Mouse (Mus musculus): ENCODE measurements around the gene Antxrl. TPM values are rescaled to one million over a fixed set of nuclear protein-coding genes. Genes with fewer than 3 reads are reported as not detected.

The Antxrl gene
- total RNA-seq (2021), result not detected

GRCm38 (mm10) chr14:34052516-34052915 lies at the start of gene Antxrl:
Gene Antxrl, plus strand, starts transcription at chr14:34052707.
- DNase-seq (ENCODE audit: extremely low spot score in 1 of 2, low spot score in 1 of 2), result no peak

- no peak for DNase-seq (ENCODE audit: extremely low spot score in 1 of 2, low spot score in 1 of 2)
Observed at GRCm38 (mm10) chr14:34015063-34015462, 37.4 kb upstream of the Antxrl start, which contains the start of gene Gm30083. Gene Gm30083, minus strand, starts transcription at chr14:34015182.

- no peak for DNase-seq (ENCODE audit: extremely low spot score in 1 of 2, low spot score in 1 of 2)
Observed at GRCm38 (mm10) chr14:34016381-34016780, 36.1 kb upstream of the Antxrl start, which contains the start of gene Gm5460. Gene Gm5460, plus strand, starts transcription at chr14:34016758.

GRCm38 (mm10) chr14:34016938-34017337 lies 35.6 kb upstream of the Antxrl start:
- no peak for DNase-seq (ENCODE audit: extremely low spot score in 1 of 2, low spot score in 1 of 2)

- no peak for DNase-seq (ENCODE audit: extremely low spot score in 1 of 2, low spot score in 1 of 2)
Observed at GRCm38 (mm10) chr14:34026710-34027109, 25.8 kb upstream of the Antxrl start.

GRCm38 (mm10) chr14:34033841-34034610 lies 18.5 kb upstream of the Antxrl start:
- no peak for DNase-seq (ENCODE audit: extremely low spot score in 1 of 2, low spot score in 1 of 2)

- DNase-seq (ENCODE audit: extremely low spot score in 1 of 2, low spot score in 1 of 2), result no peak
Observed at GRCm38 (mm10) chr14:34041241-34041640, 11.3 kb upstream of the Antxrl start.

GRCm38 (mm10) chr14:34043341-34043740 lies 9.2 kb upstream of the Antxrl start:
- DNase-seq (ENCODE audit: extremely low spot score in 1 of 2, low spot score in 1 of 2), result no peak

- no peak for DNase-seq (ENCODE audit: extremely low spot score in 1 of 2, low spot score in 1 of 2)
Observed at GRCm38 (mm10) chr14:34050101-34050779, 2.3 kb upstream of the Antxrl start.

- DNase-seq (ENCODE audit: extremely low spot score in 1 of 2, low spot score in 1 of 2), result no peak
Observed at GRCm38 (mm10) chr14:34071665-34072064, 19.2 kb downstream of the Antxrl start.

- no peak for DNase-seq (ENCODE audit: extremely low spot score in 1 of 2, low spot score in 1 of 2)
Observed at GRCm38 (mm10) chr14:34075346-34075745, 22.8 kb downstream of the Antxrl start.

GRCm38 (mm10) chr14:34077222-34077621 lies 24.7 kb downstream of the Antxrl start:
- no peak for DNase-seq (ENCODE audit: extremely low spot score in 1 of 2, low spot score in 1 of 2)

- DNase-seq (ENCODE audit: extremely low spot score in 1 of 2, low spot score in 1 of 2), result no peak
Observed at GRCm38 (mm10) chr14:34078293-34078692, 25.8 kb downstream of the Antxrl start.

- peak; percentile 44 to 79 for DNase-seq (ENCODE audit: extremely low spot score in 1 of 2, low spot score in 1 of 2)
Observed at GRCm38 (mm10) chr14:34080321-34080997, 28.0 kb downstream of the Antxrl start.

GRCm38 (mm10) chr14:34085731-34086130 lies 33.2 kb downstream of the Antxrl start, which contains the start of gene Anxa8:
Gene Anxa8, plus strand, starts transcription at chr14:34085981.
- DNase-seq (ENCODE audit: extremely low spot score in 1 of 2, low spot score in 1 of 2), result no peak

GRCm38 (mm10) chr14:34086806-34087205 lies 34.3 kb downstream of the Antxrl start:
- DNase-seq (ENCODE audit: extremely low spot score in 1 of 2, low spot score in 1 of 2), result no peak

GRCm38 (mm10) chr14:34087856-34088398 lies 35.4 kb downstream of the Antxrl start:
- DNase-seq (ENCODE audit: extremely low spot score in 1 of 2, low spot score in 1 of 2), result no peak

GRCm38 (mm10) chr14:34089796-34090195 lies 37.3 kb downstream of the Antxrl start:
- no peak for DNase-seq (ENCODE audit: extremely low spot score in 1 of 2, low spot score in 1 of 2)

GRCm38 (mm10) chr14:34091475-34091874 lies 39.0 kb downstream of the Antxrl start:
- no peak for DNase-seq (ENCODE audit: extremely low spot score in 1 of 2, low spot score in 1 of 2)

- DNase-seq (ENCODE audit: extremely low spot score in 1 of 2, low spot score in 1 of 2), result no peak
Observed at GRCm38 (mm10) chr14:34092856-34093255, 40.3 kb downstream of the Antxrl start.

- no peak for DNase-seq (ENCODE audit: extremely low spot score in 1 of 2, low spot score in 1 of 2)
Observed at GRCm38 (mm10) chr14:34096161-34096560, 43.7 kb downstream of the Antxrl start.
